Mouse (Mus musculus) lung, postnatal 36 days (tissue): ENCODE measurements around the gene Dtymk.
A peak's percentile ranks its signal among the peaks of the same experiment; 100 is the strongest.
"Not testable (repeated sequence)": the region's sequence is repeated elsewhere in the genome, so short reads cannot be mapped to it uniquely, and the experiment has no call there.

Source experiments
- DNase-seq: peaks from one replicate; pipeline ENCODE4 v3.0.0; 2022; ENCODE audit warnings: mixed read lengths

Dtymk gene

GRCm38 (mm10) chr1:93804818-93805217, 3.1 kb upstream of the Dtymk start:
- no peak for DNase-seq

GRCm38 (mm10) chr1:93803556-93804507, 2.1 kb upstream of the Dtymk start, which contains the start of gene Ing5:
Ing5 (plus strand) TSS chr1:93803965.
- peak; percentile 99 for DNase-seq

DNA sequence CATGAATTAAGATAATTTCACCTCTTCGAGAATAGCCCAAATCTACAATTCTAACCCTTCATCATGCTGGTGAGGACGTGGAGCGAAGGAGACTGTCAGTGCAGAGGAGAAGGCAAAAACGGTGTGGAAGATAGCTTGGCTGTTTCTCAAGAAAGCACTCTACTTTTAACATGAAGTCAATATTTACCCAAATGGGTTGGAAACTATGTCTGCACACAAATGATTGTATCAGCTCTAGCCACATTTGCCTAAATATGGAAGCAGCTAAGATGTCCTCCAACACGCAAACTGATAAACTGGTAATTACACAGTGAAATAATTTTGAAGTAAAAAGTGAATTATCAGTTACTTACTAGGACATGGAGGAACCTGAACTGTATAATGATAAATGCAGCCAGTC, 1.0 kb upstream of the Dtymk start:
- no peak for DNase-seq

GRCm38 (mm10) chr1:93800670-93801503, 847 bp downstream of the Dtymk start:
- no peak for DNase-seq

GRCm38 (mm10) chr1:93795886-93796285, 5.8 kb downstream of the Dtymk start:
- no peak for DNase-seq

GRCm38 (mm10) chr1:93794526-93794925, 7.2 kb downstream of the Dtymk start:
- no peak for DNase-seq

GRCm38 (mm10) chr1:93786912-93787311, 14.8 kb downstream of the Dtymk start:
- DNase-seq, result no peak

DNA sequence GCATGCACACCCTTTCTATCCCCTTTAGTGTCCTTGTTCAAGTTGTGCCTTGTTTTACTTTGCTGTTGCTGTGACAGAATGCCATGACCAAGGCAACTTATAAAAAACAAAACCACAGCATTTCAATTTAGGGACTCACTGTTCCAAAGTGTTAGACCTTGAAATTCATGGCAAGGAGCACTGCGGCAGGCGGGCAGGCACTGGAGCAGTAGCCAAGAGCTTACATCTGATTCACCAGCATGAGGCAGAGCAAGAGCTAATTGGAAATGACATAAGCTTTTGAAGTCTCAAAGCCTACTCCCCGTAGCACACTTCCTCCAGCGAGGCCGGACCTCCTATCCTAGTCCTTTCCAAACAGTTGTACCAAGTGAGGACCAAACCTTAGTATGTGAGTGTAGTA, 25.0 kb downstream of the Dtymk start:
- DNase-seq, result no peak

DNA sequence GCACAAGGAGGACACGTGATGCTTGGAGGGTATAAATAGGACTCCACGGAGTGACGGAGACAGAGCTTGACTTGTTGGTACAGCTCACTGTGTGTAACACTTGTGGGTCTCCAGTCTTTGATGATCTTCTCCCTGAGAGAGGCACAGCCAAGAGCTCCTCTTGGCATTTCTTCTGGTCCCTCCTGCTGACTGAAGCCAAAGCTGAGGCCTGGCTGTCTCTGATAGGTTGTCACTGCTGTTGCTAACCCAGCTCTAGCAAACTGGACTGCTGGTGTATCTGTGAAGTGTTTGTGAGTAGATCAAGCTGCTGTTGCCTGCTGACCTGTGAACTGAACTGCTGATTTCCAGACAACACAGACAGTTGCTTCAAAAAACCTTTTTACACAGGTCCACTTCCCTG, 31.8 kb downstream of the Dtymk start:
- DNase-seq, result peak; percentile 74

DNA sequence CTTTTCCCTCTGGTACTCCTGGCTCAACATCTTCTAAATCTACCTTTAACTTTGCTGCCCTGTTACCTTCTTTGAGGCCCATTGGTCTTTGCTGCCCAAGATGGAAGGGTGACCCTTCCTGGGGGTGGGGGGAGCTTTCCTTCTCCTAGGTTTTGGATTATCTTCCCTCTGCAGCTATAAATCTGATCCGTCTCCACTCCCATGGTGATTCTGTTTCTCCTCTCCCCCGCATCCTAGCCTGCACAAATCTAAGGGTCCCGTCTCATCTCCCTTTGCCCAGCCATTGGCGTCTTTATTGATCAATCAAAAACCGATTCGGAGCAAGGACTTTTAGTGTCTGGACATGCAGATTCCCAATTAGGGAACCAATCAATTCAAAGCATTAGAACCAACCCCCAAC, 34.1 kb downstream of the Dtymk start:
- DNase-seq, result no peak

GRCm38 (mm10) chr1:93764871-93765591, 36.7 kb downstream of the Dtymk start:
- DNase-seq, result no peak

DNA sequence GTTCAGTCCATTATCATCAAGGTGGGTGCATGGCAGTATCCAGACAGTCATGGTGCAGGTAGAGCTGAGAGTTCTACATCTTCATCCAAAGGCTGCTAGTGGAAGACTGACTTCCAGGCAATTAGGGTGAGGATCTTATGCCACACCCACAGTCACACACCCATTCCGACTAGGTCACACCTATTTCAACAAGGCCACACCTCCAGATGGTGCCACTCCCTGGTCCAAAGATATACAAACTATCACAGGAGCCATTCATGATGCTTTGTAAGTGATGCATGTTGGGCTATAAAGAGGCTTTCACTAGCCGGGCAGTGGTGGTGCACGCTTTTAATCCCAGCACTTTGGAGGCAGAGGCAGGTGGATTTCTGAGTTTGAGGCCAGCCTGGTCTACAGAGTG, 38.2 kb downstream of the Dtymk start:
- DNase-seq, result not testable (repeated sequence)

- DNase-seq, result no peak
Measured at GRCm38 (mm10) chr1:93760076-93760475, 41.7 kb downstream of the Dtymk start.

GRCm38 (mm10) chr1:93756154-93756553, 45.6 kb downstream of the Dtymk start:
- DNase-seq, result no peak

GRCm38 (mm10) chr1:93755618-93756017, 46.1 kb downstream of the Dtymk start:
- DNase-seq, result no peak

DNA sequence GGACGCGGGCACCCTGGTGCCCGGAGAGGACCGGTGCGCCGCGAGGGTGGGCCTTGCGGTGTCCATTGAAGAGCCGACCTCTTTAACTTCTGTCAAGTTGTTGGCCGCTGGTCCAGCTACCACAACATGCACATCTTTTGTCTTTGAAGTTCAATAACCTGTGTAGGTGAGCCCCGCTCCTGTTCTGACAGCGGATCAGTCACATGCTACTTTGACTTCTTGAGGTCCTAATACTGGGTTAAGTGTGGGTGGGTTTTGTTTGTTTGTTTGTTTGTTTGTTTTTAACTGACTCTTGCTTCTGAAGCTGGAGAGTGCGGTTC, 46.5 kb downstream of the Dtymk start:
- no peak for DNase-seq

DNA sequence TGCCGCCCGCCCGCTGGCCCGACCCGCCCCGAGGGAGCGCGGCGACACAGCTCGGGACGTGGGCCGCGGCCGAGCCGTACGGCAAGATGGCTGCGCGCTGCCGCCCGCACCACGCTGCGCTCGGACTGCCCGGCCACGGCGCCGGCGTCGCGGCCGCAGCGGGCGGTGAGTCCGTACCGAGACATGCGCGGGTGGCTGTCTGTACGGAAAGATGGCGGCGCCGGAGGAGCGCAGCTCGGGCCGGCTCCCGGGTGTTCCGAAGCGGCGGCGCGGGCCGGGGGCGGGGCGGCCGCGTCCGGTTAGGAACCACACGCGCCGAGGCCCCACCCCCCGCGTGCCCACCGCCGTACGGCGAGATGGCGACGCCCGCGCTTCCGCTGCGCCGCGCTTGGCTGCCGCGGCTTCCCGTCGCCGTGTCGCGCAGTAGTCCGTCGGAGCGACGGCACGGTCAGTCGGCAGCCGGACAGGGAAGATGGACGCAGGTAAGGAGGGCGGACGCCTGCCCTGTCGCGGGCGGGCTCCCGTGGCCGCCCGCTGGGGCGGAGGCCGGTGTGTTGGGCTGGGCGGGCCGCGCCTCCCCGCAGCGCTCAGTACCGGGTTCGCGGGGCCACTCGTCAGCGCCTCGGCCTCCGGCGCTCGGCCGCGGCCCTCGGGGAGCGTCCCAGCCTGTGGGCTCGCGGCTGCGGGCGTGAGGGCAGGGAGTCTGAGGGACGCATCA, 47.0 kb downstream of the Dtymk start, which contains the start of gene Thap4:
Gene Thap4 (minus strand): TSS at position 292 of the 718 bp plus-strand sequence.
- peak; percentile 94 for DNase-seq

DNA sequence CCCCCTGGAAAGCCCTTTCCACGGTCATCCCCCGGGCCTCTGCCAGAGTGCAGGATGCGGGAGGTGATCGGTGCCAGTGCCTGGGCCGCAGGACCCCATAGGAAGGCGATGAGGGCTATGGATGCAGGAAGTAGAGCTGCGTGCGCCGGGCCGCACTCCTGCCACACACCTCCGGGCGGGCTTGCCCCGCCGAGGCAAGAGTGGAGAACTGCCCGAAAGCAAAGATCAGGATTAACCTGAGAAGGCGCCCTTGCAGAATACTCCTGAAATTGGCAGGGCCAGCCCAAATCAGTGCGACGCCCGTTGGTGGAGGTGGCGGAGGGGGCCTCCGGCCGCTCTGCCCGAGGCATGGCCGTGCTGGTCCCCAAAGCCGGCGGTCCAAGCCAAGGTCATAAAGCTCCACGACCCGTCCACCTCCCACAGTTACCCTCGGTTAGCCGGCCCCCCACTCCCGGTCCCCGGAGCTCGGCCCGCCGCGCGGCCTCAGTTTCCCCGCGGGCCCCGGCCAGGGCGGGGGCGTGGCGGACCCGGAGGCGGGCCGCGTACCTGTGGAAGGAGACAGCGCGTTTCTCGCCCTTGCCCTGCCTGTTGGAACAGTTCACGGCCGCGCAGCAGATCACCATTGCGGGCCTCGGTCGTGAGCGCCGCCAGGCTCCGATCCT, 47.7 kb downstream of the Dtymk start:
- DNase-seq, result peak; percentile 18

GRCm38 (mm10) chr1:93751290-93751689, 50.4 kb downstream of the Dtymk start, which contains the start of gene Atg4b:
Atg4b (plus strand) TSS chr1:93751500.
- no peak for DNase-seq

DNA sequence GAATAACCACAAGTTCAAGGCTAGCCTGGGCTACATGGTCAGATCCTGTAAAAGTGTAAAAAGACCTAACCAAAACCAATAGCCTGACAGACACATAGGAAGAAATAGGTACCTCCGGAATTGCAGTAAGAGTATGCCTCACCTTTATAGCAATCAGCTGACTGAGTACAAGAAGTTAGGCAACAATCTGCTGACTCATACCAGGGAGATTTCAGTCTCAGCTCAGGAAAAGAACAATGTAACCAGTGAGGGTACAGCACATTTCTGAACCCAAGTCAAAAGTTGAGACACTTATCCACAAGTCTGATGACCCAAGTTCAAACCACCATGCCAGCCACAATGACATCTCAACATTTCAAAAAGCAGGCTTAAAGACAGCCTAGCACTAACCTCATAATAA, 53.2 kb downstream of the Dtymk start:
- peak; percentile 52 for DNase-seq

DNA sequence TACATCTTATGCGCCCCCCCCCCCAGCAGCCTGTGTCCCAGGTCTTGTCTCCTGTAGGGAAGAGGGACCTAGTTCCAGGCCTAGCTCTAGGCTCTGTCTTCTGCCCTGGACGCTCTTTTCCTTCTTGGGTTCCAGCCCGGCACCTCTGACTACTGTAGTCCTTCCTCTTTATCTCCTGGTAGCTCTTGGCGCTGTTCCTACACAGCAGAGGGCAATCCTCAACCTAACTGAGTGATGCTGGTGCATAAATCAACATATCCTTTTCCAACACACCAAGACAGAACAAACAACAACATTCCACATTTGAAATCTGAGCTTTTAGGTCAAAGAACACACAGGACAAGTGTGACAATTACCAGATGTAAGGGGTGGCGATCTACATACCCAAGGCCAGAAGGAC, 55.6 kb downstream of the Dtymk start:
- no peak for DNase-seq

DNA sequence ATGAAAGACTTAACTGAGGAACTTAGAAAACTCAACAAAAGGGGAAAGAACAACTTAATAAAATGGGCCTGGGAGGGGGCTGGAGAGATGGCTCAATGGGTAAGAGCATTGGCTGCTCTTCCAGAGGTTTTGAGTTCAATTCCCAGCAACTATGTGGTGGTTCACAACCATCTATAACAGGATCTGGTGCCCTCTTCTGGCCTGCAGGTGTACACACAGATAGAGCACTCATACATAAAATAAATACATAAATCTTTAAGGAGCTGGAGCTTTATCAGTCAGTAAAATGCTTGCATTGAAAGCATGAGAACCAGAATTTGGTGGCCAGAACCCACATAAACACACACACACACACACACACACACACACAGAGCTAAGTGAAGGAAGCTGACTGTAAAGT, 58.8 kb downstream of the Dtymk start:
- DNase-seq, result no peak
